Mouse (Mus musculus) c-Kit-positive CD71-positive TER-119-negative erythroid progenitor cells, embryonic 14.5 days (primary cell): ENCODE data around the gene Commd1.

Source experiments
- DNase-seq: peaks from one replicate; pipeline ENCODE4 v3.0.0-alpha.2; 2013; ENCODE audit warnings: low read depth

The Commd1 gene

DNA sequence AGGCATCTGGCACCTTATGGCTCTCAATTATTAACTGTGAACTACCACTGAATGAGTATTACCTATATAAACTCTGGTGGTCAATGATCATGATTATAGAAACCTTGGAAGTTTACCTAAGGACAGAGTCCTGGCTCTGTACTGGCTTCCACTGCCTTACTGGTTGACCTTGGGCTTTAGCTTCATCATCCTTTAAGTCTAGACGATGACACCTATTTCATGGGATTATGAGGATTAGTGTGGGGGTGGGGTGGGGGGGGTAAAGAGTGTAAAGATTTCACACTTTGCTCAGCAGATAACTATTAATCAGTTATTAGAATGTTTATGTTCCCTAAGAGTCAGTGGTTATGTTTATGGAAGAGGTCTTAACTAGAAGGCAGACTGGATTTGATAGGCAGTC is 7.6 kb upstream of the Commd1 start:
- DNase-seq = no peak

DNA sequence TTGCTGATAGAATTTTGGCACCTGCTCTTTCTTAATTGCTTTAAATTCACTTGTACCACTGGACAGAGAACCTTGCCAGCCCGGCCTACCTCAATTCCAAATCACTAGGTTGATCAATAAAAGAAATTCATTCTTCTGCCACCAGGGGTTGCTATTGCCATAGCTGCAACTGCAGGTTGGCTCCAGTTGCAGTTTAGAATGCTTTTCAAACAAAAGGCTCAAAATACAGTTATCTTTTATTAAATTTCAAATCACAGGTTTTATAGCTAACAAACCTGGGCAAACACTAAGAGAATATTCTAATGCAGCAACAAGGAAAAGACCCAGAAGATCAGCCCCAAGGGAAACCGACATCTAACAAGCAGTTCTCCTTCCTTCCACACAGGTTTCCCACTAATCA is 5.2 kb upstream of the Commd1 start:
- peak; percentile 69 for DNase-seq

DNA sequence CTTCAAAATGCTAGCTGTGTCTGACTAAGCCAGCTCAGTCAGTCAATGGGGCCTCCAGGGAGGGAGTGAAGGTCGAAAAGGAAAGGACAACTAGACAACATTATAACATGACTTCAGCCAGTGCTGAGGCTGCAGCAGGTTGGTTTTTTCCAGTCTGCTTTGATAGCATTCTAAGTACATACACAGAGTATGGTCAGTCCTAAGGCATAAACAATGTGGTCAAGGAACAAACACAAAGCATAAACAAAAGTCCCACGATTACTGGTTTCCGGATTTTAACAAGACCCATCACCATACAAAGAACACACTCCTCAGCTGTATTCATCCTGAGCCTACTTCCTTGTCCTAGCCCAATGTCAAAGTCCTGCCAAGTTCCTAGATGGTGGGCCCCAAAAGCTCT is 3.3 kb upstream of the Commd1 start:
- no peak for DNase-seq

DNA sequence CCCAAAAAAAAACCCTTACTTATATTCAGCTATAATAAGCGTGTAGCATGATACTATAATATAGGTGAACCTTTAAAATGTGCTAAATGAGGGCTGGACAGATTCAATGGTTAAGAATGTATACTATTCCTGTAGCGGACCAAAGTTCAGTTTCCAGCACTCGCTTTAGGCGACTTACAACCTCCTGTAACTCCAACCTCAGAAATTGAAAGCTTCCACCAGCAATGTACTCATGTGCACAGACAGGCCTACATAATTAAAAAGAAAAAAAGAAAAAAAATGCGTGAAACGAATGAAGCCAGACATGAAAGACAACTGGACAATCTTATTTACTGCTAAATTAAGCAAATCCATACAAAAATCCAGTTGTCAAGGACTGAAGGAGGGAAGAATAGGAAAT is 664 bp upstream of the Commd1 start:
- DNase-seq = no peak

DNA sequence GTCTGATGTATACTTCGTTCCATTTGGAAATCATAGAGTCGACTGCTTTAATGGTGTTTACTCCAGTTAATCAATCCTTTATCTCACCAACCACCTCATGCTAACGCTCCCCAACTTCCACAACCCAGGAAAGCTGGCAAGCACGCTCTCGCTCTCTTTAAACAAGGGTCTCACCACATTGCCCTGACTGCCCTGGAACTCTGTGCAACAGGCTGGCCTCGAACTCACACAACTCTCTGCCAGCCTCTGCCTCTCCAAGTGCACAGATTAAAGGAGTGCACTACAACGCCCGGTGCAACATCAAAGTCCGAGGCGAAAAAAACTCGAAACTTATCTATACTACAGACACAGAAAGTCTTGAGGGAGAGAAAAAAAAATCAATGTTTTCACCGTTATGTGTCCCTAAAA is 635 bp downstream of the Commd1 start:
- DNase-seq = no peak

DNA sequence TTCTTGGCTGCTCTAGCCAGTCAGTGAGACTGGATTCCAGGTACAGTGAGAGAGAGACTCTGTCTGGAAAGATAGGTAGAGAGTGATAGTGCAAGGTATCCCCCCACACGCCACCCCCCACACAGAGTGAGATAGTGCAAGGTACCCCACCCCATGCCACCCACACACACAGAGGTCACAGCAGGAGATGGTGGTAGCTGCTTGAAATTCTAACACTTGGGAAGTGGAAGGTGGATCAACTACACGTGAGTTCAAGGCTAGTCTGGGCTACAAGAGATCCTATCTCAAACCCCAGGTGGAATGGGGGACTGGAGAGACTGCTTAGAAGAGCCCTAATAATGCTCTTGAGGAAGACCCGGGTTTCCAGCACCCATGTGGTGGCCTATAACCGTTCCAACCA is 1.1 kb downstream of the Commd1 start:
- no peak for DNase-seq

DNA sequence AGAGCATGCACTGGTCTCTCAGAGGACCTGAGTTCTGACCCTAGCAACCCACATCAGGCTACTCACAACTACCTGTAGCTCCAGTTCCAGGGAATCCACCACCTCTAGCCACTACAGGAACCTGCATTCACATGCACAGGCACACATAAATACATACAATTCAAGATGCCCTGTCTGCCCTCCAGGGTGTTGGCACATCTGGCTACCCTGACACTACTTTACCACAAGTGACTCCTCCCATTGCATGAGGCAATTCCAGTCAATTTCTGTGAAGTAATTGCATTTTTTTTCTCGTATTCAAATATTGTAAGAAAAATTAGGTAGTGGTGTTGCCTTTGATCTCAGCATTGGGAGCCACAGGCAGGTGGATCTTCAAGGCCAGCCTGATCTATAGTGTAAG is 3.0 kb downstream of the Commd1 start:
- no peak for DNase-seq

DNA sequence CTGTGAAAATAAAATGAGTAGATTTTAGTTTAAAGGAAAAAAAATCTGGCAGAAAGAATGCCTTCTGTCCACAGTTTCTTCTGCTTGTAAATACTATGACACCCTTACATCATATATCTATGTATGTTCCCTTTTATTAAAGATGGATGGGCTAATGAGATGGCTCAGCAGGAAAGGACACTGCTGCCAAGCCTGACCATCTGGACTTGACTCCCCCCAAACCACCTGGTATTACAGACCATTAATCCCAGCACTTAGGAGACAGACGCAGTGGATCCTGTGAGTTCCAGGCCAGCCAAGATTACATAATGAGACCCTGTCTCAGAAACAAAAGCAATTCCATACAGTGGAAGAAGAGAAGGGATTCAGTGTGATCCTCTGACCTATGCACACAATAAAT is 3.5 kb downstream of the Commd1 start:
- no peak for DNase-seq

DNA sequence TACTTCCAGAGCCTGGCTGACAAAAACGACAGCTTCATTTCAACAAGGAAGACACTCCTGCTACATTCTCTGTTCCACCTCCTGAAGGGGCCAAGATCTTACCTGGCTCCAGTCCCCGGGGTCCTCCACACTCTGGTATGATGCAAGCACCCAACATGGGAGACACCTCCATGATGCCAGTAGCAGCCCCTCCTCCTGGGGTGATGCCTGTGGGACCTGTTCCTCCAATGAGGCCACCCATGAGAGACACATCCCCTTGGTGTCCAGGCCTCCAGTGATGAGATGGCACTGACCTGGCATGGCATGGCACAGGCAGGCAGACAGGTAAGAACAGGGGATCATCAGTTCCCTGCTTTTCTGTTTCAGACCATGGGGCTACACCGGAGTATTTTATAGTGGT is 4.0 kb downstream of the Commd1 start:
- DNase-seq = no peak

DNA sequence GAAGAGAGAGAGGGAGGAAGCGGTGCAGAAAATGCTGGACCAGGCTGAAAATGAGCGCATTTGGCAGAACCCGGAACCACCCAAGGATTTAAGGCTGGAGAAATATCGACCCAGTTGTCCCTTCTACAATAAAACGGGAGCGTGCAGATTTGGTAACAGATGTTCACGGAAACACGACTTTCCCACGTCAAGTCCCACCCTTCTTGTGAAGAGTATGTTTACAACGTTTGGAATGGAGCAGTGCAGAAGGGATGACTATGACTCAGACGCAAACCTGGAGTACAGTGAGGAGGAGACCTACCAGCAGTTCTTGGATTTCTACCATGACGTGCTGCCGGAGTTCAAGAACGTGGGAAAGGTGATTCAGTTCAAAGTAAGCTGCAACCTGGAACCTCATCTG is 8.6 kb downstream of the Commd1 start:
- DNase-seq = no peak

DNA sequence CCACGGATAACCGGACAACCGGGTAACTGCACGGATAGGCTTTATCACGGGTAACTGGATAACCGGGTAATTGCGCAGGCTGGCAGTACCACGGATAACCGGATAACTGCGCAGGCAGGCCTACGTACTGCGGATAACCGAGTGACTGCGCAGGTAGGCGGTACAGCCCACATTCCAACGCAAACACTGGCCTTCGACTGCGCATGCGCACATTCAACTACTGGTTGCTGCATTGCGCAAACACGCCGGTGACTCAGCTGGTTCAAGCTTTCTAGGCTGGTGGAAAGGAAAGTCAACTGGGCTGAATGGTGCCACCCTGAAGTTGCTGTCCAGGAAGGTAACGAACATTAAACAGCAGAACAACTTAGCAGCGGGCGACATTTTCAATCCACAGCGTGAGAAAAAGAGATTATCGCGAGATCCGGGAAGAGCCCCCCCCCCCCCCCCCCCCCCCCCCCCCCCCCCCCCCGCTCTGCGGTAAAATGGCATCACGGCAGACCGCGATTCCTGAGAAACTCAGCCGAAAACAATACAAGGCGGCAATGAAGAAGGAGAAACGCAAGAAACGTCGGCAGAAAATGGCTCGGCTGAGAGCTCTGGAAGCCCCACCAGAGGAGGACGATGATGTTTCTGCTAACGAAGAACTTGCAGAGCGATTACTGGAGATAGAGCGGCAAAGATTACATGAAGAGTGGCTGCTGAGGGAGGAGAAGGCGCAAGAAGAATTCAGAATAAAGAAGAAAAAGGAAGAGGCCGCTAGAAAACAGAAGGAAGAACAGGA is 9.2 kb downstream of the Commd1 start:
- peak; percentile 62 for DNase-seq

DNA sequence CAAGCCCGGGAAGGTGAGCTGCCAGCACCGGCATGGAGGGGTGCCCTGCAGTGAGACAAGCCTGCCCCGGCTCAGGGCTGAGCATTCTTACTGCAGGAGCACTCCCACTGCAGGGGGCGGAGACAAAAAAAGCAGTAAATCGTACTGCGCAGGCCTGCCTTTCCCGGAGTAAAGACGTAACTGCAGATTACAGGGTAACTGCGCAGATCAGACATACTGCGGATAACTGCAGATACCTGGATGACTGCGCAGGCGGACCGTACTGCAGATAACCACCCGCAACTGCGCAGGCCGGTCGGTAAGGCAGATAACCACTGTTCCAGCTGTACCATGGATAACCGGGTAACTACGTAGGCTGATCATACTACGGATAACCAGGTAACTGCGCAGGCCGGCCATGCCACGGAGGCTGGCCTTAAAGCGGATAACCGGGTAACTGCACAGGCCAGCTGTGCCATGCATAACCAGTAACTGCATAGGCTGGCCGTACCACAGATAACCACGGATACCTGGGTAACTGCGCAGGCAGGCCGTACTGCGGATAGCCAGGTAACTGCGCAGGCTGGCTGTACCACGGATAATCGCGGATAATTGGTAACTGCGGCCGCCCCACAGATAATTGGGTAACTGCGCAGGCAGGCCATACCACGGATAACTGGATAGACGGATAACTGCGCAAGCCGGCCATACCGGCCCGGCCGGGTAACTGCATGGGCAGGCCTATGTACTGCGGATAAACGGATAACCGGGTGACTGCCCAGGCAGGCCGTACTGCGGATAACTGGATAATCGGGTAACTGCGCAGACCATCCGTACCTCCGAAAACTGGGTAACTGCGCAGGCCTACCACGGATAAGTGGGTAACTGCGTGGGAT is 10.1 kb downstream of the Commd1 start, which contains the start of gene Zrsr1:
Gene Zrsr1, plus strand, starts transcription at position 171 of the 875 bp plus-strand sequence.
- peak; percentile 70 for DNase-seq

DNA sequence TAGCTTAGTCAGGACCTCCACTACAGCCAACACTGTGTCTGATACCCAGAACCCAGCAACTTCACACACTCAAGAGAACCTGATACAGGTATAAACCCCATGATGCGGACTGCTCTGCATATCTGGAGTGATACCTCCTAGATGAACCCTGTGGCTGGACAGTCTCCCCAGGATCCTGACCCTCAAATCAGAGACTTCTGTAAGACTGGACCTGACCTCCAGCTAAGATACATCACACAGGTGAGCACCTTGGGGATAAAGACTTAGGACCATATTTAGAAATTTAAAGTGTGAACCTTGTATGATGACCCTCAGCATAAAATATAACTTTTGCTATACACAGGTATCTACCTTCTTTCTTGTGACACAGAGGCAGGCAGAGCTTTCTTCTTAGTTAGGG is 11.6 kb downstream of the Commd1 start:
- DNase-seq = no peak

DNA sequence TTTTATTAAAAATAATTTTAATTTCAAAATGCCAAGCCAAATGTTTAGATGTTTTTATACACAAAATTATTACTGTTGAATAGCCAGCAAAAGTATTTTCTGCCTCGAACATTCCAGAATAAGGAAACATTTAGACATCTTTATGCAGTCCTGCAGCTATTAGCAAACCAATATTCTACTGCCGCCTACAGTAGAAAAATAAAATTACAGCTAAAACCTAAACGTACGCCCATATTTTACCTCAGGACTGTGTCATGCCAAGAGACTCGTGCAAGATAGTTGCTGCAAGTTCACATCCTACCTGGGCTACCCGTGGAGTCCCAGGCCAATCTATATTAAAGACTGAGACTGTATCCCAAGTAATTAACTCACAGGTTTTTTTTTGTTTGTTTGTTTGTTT is 12.7 kb downstream of the Commd1 start:
- no peak for DNase-seq

DNA sequence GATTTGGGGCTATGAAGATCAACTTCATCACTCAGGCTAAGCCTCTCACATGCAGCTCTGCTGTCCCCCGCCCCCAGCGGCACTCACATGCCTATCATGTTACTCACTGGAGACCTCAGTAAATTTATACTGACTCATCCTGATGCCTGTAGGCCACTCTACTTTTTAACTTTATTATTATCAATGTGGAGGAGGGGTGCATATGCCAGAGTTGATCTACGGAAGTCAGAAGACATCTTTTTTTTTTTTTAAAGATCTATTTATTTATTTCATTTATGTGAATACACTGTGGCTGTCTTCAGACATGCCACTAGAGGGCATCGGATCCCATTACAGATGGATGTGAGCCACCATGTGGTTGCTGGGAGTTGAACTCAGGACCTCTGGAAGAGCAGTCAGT is 16.7 kb downstream of the Commd1 start:
- DNase-seq = no peak

DNA sequence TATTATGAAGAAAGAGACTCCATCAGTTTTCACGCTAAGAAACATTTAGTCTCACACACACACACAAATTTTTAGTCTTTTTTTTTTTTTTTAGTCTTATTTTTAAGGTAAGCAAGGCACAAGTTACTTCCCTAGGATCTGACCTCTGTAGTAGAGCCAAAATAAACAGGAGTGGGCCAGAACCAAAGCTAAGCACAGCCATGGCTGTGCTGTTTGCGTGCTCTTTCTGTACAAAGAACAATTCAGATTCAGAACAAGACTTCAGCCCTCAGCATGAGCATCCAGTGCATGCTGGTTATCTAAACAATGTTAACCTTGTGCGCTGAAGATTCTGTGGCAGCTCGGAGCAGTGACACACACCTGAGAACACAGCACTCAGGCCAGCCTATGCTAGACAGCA is 17.8 kb downstream of the Commd1 start:
- no peak for DNase-seq

DNA sequence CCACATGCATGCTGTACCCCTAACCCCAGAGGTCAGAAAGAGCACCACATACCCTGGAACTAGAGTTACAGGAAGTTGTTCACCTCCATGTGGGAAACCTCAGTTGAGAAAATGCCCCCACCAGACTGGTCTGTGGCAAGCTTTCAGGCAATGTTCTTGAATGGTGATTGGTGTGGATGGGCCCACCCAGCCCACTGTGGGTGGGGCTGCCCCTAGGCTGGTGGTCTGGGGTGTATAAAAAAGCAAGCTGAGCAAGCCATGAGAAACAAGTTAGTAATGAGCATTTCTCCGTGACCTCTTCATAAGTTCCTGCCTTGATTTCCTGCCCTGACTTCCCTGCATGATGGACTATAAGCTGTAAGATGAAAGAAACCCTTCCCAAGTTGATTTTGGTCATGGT is 20.1 kb downstream of the Commd1 start:
- DNase-seq = no peak

DNA sequence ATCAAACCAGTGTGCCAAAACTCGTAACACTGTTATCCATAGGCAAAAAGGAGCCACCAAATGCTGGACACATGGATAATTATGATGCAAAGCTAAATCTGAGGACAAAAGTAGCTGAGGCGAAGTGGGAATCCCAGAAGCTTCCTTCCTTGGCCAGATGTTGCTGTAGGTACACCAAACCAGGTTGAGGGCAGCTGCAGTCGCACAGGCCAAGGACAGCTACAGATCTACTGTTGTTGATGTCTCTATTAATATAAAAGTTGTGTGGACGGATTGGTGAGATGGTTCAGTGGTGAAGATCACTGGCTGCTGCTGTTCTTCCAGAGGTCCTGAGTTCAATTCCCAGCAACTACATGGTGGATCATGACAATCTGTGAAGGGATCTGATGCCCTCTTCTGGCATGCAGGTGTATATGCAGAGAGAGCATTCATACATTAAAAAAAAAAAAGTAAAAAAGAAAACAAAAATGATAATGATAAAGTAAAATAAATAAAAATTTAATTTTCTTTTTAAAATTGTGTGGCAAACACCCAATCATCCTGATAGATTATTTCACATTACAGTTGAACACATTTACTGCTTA is 24.3 kb downstream of the Commd1 start:
- no peak for DNase-seq

DNA sequence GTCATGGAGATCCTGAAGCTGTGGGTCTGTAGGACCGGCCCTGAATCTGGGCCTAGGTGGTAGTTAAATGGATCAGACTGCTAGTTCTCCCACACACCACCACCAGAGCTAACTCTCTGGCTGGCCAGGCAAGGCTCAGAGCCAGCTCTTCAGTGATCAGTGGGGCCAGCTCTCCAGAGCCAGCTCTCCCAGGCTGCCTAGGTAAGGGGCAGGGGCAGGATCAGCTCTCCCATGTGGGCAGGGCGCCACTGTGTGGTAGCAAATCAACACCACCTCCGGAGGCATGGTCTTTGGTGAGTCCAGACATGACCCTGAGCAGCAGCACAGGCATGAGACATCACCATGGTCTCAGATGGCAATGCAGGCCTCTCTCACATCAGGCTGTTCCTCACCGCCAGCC is 25.4 kb downstream of the Commd1 start:
- DNase-seq = no peak

DNA sequence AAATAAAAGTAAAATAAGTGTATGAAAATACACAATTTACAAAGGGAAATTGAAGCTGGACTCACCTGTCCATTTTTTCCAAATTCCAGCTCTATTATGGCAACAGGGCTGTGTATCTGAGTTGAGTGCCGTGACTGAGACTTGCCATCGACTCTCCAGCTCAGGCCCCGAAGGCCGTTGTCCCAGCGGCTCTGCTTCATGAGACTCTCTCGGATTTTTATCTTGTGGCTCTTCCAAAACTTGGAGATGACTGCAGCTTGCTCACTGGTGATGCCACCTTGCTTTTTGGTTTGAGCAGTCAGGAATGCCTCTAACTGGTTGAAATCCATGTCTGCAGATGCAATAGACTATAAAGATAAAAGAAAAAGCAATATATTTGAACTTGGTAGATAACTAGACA is 25.8 kb downstream of the Commd1 start:
- DNase-seq = no peak

DNA sequence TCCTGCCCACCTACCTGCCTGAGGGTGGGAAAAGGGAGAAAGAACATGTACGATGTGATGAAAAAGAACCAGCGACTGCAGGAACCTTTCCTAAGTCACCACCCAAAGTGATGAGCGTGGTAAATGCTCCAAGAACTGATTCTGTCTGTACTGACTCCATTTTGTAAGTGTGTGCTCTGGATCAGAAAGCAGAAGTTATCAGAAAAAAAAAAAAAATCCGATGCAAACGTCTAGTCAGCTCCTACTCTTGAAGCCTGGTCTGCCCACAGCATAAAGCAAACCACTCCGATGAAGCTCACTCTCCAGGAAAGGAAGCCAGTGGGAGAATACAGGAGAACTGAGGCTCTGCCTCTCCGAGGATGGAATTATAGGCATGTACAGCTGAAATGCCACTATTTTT is 29.5 kb downstream of the Commd1 start:
- no peak for DNase-seq

DNA sequence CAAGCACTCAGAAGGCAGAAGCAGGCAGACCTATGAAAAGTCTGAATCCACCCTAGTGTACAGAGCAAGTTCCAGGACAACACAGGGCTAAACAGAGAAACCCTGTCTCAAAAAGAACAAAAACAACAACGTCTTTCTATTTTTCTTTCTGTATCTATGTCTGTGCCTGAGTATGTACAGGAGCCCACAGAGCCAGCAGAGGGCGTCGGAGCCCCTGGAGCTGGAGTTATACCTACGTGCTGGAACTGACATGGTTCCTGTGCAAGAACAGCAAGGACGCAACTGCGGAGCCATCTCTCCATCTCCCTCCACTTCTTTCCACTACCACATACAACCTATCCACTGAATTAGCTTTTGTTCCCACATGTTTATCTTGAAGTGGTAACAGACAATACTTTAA is 32.1 kb downstream of the Commd1 start:
- DNase-seq = no peak

DNA sequence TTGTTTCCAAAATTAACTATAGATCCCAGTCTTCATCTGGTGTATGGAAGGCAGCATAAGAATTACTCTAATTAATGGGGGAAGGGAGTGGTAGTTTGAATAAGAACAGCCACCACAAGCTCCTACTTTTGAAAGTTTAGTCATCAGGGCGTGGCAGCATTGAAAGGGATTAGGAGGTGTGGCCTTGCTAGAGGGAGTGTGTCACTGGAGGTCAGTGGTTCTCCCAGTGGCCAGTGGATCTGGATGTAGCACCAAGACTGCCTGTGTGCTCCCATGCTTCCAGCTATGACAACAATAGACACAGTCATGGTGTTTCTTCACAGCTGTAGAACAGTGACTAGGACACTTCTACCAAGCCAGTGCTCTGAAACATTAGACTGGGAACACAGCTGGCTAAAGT is 33.1 kb downstream of the Commd1 start:
- DNase-seq = no peak
